Mouse (Mus musculus) CH12.LX (cell line): ENCODE data around the gene Fhl5.

Experiments used
- CTCF ChIP-seq, 2 experiments: IDR thresholded peaks in 1 of 2; conservative IDR thresholded peaks in 1 of 2; 2 replicates each; pipeline ENCODE4 v1.5.1; 2011 to 2012; ENCODE audit warnings: low read depth in 2 of 2, low read length in 2 of 2, improper control_type of control experiment in 1 of 2, inconsistent platforms in 1 of 2, mild to moderate bottlenecking in 1 of 2, moderate library complexity in 1 of 2
- EP300 ChIP-seq: IDR thresholded peaks from 2 replicates; pipeline ENCODE4 v1.6.1; 2011; ENCODE audit warnings: low read length, improper control_type of control experiment
- KAT2A ChIP-seq: IDR thresholded peaks from 2 replicates; pipeline ENCODE4 v1.6.1; 2012; ENCODE audit warnings: low read length, improper control_type of control experiment, inconsistent platforms; ENCODE audit not compliant: insufficient replicate concordance
- PAX5 ChIP-seq: IDR thresholded peaks from 2 replicates; pipeline ENCODE4 v1.6.1; 2012; ENCODE audit warnings: low read length, inconsistent platforms, mixed read lengths
- POLR2A ChIP-seq: IDR thresholded peaks from 2 replicates; pipeline ENCODE4 v1.6.1; 2011; ENCODE audit warnings: low read depth, mild to moderate bottlenecking, improper control_type of control experiment, low read length
- SMC3 ChIP-seq: IDR thresholded peaks from 2 replicates; pipeline ENCODE4 v1.6.1; 2011; ENCODE audit warnings: low read depth, low read length, improper control_type of control experiment
- TBP ChIP-seq: conservative IDR thresholded peaks from 2 replicates; pipeline ENCODE4 v1.6.1; 2011; ENCODE audit warnings: low read depth, low read length, improper control_type of control experiment
- USF2 ChIP-seq: conservative IDR thresholded peaks from 2 replicates; pipeline ENCODE4 v1.6.1; 2011; ENCODE audit warnings: low read depth, low read length, improper control_type of control experiment
- ZC3H11A ChIP-seq: IDR thresholded peaks from 2 replicates; pipeline ENCODE4 v1.6.1; 2012; ENCODE audit warnings: low read depth, mild to moderate bottlenecking, inconsistent platforms, low read length, improper control_type of control experiment

GRCm38 (mm10) chr4:25227527-25227926 is 15.1 kb downstream of the Fhl5 start:
- no peak for TF ChIP-seq CTCF (conservative IDR thresholded peaks at IDR 0.05 in 1 of 2, IDR thresholded peaks at IDR 0.05 in 1 of 2; ENCODE audit: low read depth in 2 of 2, low read length in 2 of 2)
- TF ChIP-seq POLR2A = no peak
- TF ChIP-seq USF2 = no peak
- no peak for TF ChIP-seq KAT2A
- TF ChIP-seq SMC3 = no peak
- TF ChIP-seq ZC3H11A = no peak
- TF ChIP-seq TBP = no peak
- no peak for TF ChIP-seq PAX5
- TF ChIP-seq EP300 = no peak
